Mouse (Mus musculus): ENCODE data around the gene Pde1c. TPM values are rescaled to one million over a fixed set of nuclear protein-coding genes. Genes with fewer than 3 reads are reported as not detected.

The Pde1c gene
- total RNA-seq, 1 experiment from 2014 or later: 1.5 TPM

- peak; percentile 77 for ATAC-seq (replicated peaks; ENCODE audit: low read depth, poor library complexity, severe bottlenecking)
Observed at GRCm38 (mm10) chr6:56476581-56476980, 92.3 kb downstream of the Pde1c start.

GRCm38 (mm10) chr6:56458098-56458497, 110.8 kb downstream of the Pde1c start:
- ATAC-seq (replicated peaks; ENCODE audit: low read depth, poor library complexity, severe bottlenecking): no peak

GRCm38 (mm10) chr6:56447917-56448316, 121.0 kb downstream of the Pde1c start:
- no peak for ATAC-seq (replicated peaks; ENCODE audit: low read depth, poor library complexity, severe bottlenecking)

GRCm38 (mm10) chr6:56441501-56441900, 127.4 kb downstream of the Pde1c start:
- ATAC-seq (replicated peaks; ENCODE audit: low read depth, poor library complexity, severe bottlenecking): no peak

- no peak for ATAC-seq (replicated peaks; ENCODE audit: low read depth, poor library complexity, severe bottlenecking)
Observed at GRCm38 (mm10) chr6:56425846-56426245, 143.1 kb downstream of the Pde1c start.

- no peak for ATAC-seq (replicated peaks; ENCODE audit: low read depth, poor library complexity, severe bottlenecking)
Observed at GRCm38 (mm10) chr6:56422866-56423265, 146.0 kb downstream of the Pde1c start.

GRCm38 (mm10) chr6:56416191-56416590, 152.7 kb downstream of the Pde1c start:
- ATAC-seq (replicated peaks; ENCODE audit: low read depth, poor library complexity, severe bottlenecking): no peak

GRCm38 (mm10) chr6:56389178-56389577, 179.7 kb downstream of the Pde1c start:
- no peak for ATAC-seq (replicated peaks; ENCODE audit: low read depth, poor library complexity, severe bottlenecking)

- no peak for ATAC-seq (replicated peaks; ENCODE audit: low read depth, poor library complexity, severe bottlenecking)
Observed at GRCm38 (mm10) chr6:56376359-56376758, 192.5 kb downstream of the Pde1c start.

GRCm38 (mm10) chr6:56374180-56374579, 194.7 kb downstream of the Pde1c start:
- ATAC-seq (replicated peaks; ENCODE audit: low read depth, poor library complexity, severe bottlenecking): no peak

- ATAC-seq (replicated peaks; ENCODE audit: low read depth, poor library complexity, severe bottlenecking): no peak
Observed at GRCm38 (mm10) chr6:56373753-56374152, 195.2 kb downstream of the Pde1c start.

- ATAC-seq (replicated peaks; ENCODE audit: low read depth, poor library complexity, severe bottlenecking): no peak
Observed at GRCm38 (mm10) chr6:56373046-56373751, 195.7 kb downstream of the Pde1c start.

- no peak for ATAC-seq (replicated peaks; ENCODE audit: low read depth, poor library complexity, severe bottlenecking)
Observed at GRCm38 (mm10) chr6:56369462-56369861, 199.4 kb downstream of the Pde1c start.

- ATAC-seq (replicated peaks; ENCODE audit: low read depth, poor library complexity, severe bottlenecking): no peak
Observed at GRCm38 (mm10) chr6:56368116-56368515, 200.8 kb downstream of the Pde1c start.

GRCm38 (mm10) chr6:56367257-56367656, 201.6 kb downstream of the Pde1c start:
- no peak for ATAC-seq (replicated peaks; ENCODE audit: low read depth, poor library complexity, severe bottlenecking)

GRCm38 (mm10) chr6:56362650-56363049, 206.3 kb downstream of the Pde1c start:
- no peak for ATAC-seq (replicated peaks; ENCODE audit: low read depth, poor library complexity, severe bottlenecking)

GRCm38 (mm10) chr6:56362128-56362545, 206.8 kb downstream of the Pde1c start:
- peak; percentile 52; the same call in 1 of the 2 replicates for ATAC-seq (replicated peaks; ENCODE audit: low read depth, poor library complexity, severe bottlenecking)

- ATAC-seq (replicated peaks; ENCODE audit: low read depth, poor library complexity, severe bottlenecking): no peak
Observed at GRCm38 (mm10) chr6:56361348-56362127, 207.4 kb downstream of the Pde1c start.

GRCm38 (mm10) chr6:56360086-56360485, 208.8 kb downstream of the Pde1c start:
- no peak for ATAC-seq (replicated peaks; ENCODE audit: low read depth, poor library complexity, severe bottlenecking)

GRCm38 (mm10) chr6:56359126-56359525, 209.8 kb downstream of the Pde1c start:
- ATAC-seq (replicated peaks; ENCODE audit: low read depth, poor library complexity, severe bottlenecking): no peak

- ATAC-seq (replicated peaks; ENCODE audit: low read depth, poor library complexity, severe bottlenecking): no peak
Observed at GRCm38 (mm10) chr6:56347207-56347606, 221.7 kb downstream of the Pde1c start.

Measured in common myeloid progenitor, adult 5-6 weeks (primary cell).